Mouse (Mus musculus) granulocyte monocyte progenitor cell, adult 5-6 weeks (primary cell): Measurements from ENCODE around the gene Otud4. TPM values are rescaled to one million over a fixed set of nuclear protein-coding genes. Genes with fewer than 3 reads are reported as not detected.
"Not testable (repeated sequence)": the region's sequence is repeated elsewhere in the genome, so short reads cannot be mapped to it uniquely, and the experiment has no call there.

Source experiments
- ATAC-seq: replicated peaks from 2 replicates; pipeline ENCODE4 v1.8.0; 2016; ENCODE audit warnings: mild to moderate bottlenecking, moderate TSS enrichment, inconsistent platforms; ENCODE audit not compliant: poor library complexity, severe bottlenecking
- total RNA-seq, 2 experiments: library from RNA; stranded (forward) in 1 of 2; stranded (reverse) in 1 of 2; fragments of 200-712, 200-1000 nt in 1 of 2; fragments of >200 nt in 1 of 2; fragmentation: Nextera tagmentation in 1 of 2; gene quantifications; 2 replicates each; pipeline ENCODE4 v1.2.3; 2014 to 2017

Otud4 gene
- total RNA-seq, 2 experiments from 2014 or later: 70.8 to 77.1 TPM

DNA sequence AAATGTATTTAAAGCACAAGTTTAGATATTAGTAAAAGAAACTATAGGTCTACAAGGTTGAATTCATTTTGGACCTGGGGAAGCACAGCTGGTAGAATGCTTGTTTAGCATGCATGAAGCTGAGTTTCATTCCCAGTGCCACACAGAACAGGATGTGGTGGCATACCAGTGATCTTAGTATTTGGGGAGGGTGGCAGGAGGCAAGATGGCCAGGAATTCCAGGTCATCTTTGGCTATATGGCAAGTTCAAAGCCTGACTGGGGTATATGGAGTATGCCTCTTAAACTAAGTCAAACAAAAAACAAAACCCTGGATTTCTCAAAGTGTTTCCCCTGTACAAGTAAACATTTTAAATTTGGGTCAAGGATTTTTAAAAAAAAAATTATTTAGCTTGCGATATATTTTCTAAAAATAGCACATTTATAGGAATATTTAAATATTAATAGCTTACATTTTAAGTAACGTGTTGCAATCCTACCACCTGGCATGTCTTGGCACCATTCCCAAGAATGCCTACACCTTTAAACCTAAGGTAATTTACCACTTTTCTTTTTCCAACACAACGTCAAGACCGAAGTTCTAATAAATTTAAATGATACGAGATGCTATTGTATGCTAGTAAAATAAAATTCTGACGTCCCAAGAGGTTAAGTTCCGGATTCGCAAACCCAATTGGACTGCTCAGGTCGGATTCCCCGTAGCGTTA, 1.3 kb upstream of the Otud4 start:
- no peak for ATAC-seq

DNA sequence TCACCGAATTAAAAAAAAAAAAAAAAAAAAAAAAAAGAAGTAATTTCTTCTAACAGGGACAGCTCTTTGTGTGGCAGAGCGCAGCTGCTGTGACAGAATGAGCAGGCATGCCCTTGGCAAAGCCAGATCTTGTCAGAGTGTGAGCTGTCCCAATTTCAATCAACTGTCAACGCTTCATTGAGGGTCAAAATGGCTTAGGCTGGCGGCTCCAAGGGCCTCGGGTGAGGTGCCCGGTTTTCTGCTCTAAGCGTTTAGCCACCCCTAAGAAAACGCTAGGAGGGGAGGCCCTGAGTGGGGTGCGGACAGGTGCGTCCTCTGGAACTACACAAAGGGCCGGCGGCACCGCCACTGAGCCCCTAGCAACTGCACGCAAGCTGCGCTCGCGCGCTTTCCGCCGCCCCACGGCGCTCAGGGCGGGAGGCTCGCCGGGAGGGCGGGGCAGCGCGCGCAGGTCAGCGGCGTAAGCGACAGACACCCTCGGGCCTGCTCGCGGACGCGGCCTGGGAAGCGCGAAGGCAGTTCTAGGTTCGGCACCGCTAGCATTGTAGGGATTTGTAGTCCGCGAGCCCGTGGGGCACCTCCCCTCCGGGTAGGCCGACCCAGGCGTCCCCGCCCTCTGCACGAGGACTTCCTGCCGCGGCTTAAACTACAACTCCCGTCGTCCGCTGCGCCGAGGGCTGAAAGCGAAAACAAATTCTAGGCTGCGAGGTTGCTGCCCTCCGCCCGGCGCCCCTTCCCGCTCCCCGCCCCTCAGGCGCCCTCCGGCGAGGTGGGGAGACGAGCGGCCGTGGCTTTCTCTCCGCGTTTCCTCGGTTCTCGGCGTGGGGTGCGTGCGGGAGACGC, 490 bp upstream of the Otud4 start:
- peak; percentile 88 for ATAC-seq

DNA sequence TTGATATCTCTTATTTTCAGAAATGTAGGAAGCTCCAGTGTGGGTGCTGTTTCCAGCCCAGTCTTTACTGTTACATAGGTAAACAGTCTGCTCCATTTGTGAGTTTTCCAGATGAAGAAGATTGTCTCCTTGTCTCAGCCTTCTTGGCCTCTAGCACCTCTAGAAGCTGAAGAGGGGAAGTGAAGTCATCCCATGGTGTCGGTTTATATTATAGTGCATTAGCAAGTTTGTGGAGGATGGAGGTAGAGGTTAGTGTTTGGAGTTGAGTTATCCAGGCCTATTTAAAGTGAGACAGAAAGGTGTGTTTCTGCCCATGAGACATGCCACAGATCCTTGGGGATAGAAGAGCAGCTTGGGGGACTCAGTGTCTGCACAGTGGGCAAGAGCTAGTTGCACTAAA, 1.7 kb downstream of the Otud4 start:
- no peak for ATAC-seq

DNA sequence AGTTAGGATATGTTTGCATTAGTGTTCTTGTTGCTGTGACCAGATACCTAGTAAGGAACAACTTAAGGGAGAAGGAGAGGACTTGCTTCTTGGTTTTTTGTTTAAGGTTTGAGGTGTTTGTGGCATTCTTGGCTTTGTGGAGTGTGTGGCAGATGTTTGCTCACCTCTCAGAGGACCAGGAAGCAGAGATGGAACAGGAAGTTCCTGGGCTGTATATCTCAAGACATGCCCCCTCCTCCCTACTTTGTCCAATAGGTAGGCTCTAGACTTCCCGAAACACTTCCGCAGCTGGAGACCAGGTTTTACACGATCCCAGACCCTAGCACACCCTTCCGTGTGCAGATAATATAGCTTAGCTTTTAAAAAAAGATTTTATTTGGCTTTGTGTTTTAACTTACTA, 10.2 kb downstream of the Otud4 start:
- no peak for ATAC-seq

DNA sequence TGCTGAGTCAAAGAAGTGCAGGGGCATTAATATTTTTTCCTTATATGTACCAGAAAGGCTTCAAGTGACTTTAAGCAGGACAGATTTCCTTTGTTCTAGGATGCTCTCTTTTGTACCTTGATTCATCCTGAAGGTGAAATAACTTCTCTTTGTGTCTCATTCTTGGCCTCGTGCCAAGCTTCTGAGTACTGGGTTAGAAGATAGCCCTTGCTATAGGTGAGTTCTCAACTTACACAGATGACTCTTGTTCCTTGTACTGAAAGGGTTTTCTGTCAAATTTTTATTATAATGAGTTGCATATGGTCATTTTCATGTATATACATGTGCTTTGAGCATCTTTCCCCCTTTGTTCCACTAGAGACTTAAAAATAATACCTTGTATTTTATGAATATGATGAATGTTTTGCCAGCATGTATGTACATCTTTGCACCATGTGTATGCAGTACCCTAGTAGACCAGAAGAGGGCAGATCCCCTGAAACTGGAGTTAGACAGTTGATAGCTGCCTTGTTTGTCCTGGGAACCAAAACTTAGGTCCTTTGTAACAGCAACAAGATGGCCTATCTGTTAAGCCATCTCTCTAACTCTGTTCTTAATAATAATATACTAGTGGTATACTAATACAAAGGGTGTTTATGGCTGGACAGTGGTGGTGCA, 10.9 kb downstream of the Otud4 start:
- ATAC-seq: peak; percentile 88

DNA sequence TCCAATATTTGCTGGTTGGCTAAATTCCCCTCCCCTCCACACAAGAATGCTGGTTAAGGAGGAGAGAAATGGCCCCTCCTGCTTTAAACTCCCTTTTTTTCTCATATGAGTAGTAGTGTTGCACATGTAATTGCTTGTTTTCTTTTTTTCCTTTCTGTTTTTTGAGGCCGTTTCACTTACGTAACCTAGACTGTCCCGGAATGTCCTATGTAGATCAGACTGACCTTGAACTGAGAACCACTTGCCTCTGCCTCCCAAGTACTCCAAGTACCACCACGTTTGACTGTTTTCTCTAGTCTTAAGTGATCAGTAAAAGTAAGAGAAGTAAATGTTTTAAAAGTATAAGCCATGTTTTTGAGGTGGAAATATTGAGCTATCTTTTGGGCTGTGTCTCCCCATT, 14.3 kb downstream of the Otud4 start:
- ATAC-seq: no peak

DNA sequence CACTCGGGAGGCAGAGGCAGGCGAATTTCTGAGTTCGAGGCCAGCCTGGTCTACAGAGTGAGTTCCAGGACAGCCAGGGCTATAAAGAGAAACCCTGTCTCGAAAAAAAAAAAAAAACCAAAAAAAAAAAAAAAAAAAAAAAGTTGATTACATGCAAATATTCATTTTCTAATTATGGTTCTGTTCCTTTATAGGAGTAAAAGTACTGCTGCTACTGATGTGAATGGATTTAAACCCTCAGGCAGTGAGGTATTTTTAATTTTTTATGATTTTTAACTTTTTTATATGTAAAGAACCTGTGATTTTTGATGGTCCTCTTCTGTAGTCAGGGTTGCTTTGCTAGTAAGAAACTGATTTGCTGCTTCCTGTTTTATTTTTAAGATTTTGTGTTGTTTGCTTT, 19.3 kb downstream of the Otud4 start:
- not testable (repeated sequence) for ATAC-seq

DNA sequence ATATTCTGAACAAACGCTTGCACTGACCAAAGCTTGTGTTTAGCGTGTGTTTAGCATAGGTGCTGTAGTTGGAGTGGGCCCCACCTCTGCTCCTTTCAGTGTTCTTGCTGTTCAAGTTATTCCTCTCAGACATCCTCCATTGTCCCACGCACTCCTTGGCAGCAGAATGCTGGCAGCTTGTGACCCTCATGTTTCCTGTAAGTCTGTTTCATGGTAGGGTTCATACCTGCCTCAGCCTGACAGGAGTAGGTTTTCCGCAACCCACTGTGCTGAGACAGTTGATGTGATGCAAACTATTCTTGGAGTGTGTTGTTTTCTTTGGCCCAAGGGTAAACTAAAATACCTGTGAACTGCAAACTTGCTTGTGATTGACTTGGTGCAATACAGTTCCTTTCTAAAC, 37.0 kb downstream of the Otud4 start:
- no peak for ATAC-seq

DNA sequence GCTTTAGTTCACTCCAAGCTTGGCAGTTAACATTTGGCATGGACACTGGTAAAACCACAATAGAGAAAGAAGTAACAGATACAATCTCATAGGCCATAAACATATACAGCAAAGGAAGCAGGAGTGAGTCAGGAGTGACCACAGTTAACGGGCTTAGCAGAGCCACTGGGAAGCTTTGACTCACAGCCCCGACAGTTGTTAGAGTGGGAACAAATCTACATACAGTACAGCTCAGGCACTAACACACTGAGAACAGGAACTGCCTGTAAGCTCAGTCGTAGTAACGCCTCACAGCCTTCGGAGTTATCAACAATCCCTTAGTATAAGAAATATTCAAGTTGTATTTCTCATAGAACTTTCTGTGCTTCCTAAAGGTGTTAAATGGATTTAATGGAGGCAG, 39.6 kb downstream of the Otud4 start:
- peak; percentile 83 for ATAC-seq

DNA sequence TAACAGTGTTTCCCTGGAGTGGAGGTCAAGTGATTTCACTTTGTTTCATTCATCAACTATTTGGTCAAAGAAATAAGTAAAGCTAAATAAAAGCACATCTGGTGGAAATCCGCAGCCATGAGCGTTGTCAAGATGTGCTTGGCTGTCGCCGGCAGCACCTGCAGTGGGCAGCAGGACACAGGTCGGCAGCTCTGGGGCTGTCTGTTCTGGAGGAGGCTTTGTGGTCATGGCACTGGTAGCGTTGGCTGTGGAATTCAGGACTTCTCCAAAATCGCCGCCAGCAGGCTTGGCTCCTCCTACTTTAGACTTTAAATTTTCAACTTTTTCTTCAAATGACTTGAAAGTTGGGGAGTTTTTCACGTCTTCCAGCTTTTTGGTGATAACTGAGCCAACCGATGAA, 40.7 kb downstream of the Otud4 start:
- peak; percentile 58 for ATAC-seq

DNA sequence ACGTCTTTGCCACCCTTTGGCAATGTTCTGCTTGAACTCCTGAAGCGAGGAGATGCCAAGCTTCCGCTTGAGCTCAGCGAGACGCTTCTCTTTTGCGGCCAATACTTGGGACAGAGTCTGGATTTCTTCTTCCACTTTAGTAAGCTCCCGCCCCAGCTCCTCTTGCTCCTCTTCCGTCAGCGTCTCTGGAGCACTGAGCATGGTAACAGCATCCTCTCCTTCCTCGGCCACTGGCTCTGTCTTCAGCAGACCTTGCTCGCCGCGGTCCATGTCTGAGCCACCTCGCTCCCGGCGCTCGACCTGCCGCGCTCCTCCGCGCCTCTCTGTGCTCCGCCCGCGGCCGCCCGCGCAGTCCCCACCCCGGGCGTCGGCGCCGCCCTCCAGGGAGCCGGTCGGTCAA, 41.1 kb downstream of the Otud4 start:
- ATAC-seq: peak; percentile 47

DNA sequence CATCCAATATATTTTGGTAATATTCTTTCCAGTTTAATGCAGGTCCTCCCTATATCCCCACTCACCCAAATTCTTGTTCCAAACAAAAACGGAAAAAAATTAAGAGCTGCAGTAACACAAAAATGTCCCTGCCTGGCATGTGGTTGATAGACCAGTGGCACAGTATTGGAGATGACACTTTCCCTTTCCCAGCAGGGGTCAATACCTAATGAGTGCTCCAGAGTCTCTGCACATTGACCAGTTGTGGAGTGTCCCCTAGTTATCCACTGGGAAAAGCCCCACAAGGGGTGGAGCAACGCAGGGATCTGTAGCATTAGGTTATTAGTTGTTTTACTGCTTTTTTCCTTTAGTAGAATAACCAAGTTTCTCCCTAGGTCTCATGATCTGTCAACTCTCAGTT, 41.5 kb downstream of the Otud4 start:
- no peak for ATAC-seq

DNA sequence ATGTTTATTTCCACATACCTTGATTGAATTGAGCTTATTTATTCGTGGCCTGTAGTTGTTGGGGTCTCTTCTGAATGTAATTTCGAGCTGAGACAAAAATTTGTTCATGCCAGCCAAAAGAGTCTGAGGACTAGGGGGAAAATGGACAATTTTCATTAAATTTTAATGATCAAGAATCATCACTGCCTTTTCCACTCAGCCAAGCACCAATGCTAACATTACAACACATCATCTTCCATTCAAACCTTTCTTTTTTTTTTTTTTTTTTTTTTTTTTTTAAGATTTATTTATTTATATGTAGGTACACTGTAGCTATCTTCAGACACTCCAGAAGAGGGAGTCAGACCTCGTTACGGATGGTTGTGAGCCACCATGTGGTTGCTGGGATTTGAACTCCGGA, 46.5 kb downstream of the Otud4 start:
- ATAC-seq: not testable (repeated sequence)

DNA sequence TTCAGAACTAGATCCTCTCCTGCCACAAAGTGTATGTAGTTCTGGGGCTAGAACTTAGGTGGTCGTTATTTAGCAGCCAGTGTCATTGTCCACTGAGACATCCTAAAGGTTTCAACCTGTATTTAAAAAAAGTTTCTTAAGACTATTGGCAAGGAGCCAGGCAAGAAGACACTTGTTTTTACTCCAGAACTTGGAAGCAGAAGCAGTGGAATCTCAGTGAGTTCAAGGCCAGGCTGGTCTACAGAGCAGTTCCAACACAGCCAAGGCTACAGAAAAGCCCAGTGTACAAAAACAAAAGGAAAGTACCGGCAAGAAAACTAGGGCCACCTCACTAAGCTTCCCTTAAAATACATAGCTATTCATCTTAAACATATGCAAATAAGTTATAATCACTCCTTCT, 53.1 kb downstream of the Otud4 start:
- ATAC-seq: no peak

DNA sequence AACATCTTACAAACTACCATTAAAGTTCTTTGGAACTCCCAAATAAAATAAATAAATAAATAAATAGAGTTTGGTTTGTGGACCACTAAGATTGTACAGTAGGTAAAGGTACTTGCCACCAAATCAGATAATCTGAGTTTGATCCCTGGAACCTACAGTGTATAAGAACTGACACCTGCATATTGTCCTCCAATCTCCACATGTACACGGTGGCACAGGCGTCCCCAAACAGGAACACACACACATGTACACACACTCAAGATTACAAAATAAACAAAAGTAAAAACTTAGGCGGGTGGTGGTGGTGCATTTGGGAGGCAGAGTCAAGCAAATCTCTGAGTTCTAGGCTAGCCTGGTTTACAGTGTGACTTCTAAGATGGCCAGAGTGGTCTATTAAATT, 67.3 kb downstream of the Otud4 start:
- ATAC-seq: no peak

DNA sequence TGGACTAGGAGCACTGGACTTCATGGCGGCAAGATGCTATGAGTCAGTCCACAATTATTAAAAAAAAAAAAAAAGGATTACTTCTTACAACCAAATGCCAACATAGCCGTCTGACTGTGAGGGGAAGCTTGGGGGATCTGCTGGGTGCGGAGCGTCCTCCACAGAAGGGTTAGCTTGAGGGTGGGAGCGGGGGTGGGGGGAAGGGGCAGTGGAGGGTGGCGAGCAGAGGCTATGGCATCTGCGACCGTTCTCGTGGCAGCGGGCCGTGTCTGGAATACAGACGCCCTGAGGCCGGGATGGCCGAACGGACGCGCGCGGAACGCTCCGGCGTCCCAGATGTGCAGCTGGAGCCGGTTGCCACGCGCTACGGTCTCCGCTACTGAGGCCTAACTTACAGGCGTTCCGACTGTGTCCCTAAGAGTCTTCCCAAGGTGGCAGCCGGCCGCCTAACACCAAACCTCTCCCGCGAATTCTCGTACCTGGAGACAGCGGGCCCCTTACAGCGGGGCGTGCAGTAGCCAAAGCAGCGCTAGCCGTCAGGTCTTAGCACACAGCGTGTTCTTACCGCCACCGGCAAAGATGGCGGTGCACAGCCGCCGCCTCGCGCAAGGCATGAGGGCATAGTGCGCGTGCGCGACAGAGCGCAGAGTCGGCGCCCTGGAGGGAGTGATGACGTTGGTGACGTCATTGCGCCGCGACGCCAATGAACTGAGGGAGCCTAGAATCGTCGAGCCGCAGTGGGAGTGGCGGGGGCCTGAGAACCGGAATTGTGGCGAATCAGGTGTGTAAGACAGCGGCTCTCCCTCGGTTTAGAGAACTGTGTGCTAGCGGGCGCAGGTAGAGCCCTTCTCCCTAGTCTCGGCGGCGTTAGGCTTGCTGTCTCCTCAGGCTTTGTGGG, 71.9 kb downstream of the Otud4 start, which contains the start of the genes Abce1 and Anapc10:
Abce1 (minus strand) TSS at position 677 of the 898 bp plus-strand sequence.
Anapc10 (plus strand) TSS at position 757 of the 898 bp plus-strand sequence.
- peak; percentile 97 for ATAC-seq

DNA sequence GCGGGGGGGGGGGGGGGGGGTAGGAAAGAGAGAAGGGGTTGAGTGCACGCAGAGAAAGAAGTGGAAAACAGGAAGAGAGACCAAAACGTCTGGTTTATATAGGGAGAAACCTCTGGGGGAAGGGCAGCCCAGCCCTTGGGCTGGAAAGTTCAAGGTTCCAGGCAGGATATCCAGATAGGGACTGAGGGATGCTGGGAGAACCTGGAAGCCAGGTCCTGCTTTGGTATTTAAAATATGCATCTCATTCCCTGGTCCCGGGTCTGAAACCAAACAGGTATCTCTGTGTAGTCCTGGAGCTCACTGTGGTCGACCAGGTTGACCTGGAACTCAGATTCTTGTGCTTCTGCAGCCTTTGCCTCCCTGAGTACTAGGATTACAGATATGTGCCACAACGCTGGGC, 73.3 kb downstream of the Otud4 start:
- no peak for ATAC-seq

DNA sequence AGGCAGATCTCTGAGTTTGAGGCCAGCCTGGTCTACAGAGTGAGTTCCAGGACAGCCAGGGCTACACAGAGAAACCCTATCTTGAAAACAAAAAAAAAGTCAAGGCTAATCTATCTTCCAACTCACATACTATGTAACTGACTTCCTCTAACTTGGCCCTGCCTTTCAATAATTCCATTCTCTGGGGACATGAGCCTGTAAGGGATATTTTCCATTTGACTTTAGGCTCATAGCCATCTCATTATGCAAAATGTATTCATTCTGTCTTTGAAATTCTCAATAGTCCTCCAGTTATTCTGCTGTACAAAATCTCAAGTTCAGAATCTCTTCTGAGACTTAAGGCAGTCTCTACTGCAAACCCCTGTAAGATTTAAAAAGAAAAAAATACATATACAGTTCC, 82.1 kb downstream of the Otud4 start:
- no peak for ATAC-seq

DNA sequence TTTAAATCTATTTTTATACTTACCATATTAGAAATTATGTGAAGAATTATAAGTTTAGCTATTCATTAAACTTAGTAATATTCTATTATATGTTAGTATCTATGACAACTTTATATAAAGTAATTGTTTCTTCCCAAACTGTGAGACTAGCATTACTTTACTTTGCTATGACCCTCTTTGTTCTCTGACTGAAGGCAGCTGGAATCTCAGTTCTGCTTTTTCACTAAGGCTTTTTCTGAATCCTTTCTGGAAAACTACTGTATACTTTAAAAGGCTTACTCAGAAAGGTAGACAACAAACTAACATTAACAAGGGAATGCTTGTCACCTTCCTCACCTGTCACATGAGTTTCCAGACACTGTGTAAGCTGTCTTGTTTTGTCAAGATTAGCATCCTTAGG, 83.9 kb downstream of the Otud4 start:
- ATAC-seq: no peak

DNA sequence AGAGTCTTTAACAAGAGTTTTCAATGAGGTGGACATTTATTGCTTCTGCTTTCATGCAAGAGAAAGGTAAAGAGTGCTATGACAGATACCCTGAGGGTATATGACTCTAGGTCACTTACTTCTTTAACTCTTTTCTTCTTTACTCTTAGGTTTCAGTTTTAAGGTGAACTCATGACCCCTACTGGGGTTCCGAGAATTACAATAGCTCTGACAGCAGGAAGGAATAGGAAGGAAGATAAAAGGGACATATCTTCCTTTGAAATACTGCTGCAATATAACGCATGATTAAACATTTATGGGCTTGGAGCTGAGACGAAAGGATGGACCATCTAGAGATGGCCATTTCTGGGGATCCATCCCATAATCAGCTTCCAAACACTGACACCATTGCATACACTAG, 85.2 kb downstream of the Otud4 start:
- ATAC-seq: no peak
